Mouse (Mus musculus) natural killer cell, adult 2 months (primary cell): ENCODE measurements around the gene Begain.

Experiments
- DNase-seq, 2 experiments: peaks; one replicate each; pipeline ENCODE4 v3.0.0; 2022; ENCODE audit warnings: low spot score in 2 of 2

Gene Begain

DNA sequence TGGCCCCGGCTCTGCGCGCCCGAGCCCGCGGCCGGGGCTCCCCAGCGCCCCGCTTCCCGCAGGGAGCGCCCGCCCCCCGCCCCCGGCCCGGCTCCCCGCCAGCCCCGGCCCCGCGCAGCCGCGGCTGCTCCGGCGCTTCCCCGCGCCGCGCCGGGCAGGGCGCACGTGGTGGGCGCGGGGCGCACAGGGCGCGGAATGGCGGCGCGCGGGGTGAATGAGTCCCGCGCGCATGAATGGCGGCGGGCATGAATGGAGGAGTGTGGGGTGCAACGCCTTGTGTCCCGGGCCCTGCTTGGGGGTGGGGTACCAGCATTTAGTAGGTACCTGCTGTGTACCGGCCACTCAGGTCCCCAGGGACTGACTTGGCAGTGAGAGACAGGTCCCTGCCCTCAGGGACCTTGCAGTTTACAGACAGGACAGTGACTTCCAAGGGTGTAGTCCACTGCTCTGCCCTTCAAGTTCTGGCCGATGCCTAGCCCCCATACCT, at the start of gene Begain:
TSS of gene Begain (minus strand) at position 51 of the 487 bp plus-strand sequence.
- DNase-seq = no peak

DNA sequence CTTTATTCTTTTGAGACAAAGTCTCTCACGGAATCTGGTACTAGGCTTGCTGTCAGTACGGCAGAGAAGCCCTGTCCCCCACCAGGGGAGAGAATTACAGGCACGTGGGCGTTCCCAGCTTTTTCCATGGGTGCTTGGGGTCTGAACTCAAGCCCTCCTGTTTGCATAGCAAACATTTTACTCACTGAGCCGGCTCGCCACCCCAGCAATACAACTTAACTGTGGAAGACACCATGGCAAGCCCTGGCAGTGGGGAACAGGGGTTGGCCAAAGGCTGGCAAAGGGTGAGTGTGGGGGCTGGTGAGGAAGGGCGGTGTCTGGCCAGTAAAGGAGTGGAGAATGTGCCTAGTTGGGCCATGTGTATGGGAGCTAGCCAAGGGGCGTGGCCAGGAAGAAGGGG, 47.7 kb upstream of the Begain start:
- DNase-seq = no peak

- DNase-seq = no peak
Measured at GRCm38 (mm10) chr12:109115161-109115560, 47.1 kb upstream of the Begain start.

- DNase-seq = no peak
Measured at GRCm38 (mm10) chr12:109112996-109113592, 45.1 kb upstream of the Begain start.

GRCm38 (mm10) chr12:109112354-109112995, 44.5 kb upstream of the Begain start:
- DNase-seq = no peak

DNA sequence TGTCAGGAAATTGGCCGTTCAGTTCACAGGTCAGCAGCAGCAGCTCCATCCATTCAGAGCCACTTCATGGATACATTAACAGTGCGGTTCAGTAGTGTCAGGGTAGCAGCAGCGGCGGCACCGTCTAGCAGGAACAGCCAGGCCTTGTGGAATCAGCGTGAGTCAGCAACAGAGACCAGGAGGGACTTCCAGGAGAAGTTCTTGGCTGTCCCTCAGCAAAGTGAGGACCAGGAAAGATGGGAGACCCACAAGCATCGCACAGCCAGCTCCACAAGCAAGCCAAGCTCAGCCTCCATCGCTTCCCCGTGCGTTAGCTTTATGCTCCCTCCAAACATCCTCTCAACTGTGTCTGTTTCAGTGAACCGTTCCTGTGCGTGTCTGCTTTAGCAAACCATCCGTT, 40.9 kb upstream of the Begain start:
- DNase-seq = no peak

GRCm38 (mm10) chr12:109100381-109100780, 32.4 kb upstream of the Begain start:
- no peak for DNase-seq

DNA sequence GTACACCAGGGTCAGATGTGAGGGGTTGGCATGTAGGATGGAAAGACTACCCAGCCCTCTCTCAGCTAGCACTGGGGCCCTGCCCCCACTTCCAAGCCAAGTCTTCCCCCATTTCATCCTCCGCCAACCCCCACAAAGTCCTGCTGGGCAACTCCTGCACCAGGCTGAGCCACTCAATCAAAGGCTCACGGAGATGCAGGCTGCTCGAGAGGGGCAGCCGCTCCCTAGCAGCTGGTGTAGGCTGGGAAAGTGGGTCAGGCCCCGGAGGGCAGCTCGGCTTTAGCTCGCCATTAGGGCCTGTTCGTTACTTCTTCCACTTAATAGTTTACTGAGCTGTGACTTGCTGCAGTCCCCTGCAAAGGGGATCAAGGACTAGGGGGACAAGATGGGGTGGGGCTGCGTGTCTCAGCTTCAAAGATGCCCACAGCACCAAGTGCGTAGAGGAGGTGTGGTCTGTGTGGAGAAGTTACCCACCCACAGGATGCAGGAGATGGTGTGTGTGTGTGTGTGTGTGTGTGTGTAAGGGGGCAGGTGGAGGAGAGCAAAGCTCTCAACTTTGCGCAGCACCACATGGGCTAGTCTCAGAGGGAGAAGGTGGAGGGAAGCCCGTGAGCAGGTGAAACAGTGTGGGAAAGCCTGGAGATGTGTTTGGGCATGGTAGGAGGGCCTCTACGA, 22.6 kb upstream of the Begain start:
- peak in 1 of 2 experiments; percentile 15 for DNase-seq

GRCm38 (mm10) chr12:109090041-109090440, 22.0 kb upstream of the Begain start:
- DNase-seq = peak in 1 of 2 experiments; percentile 18

- no peak for DNase-seq
Measured at GRCm38 (mm10) chr12:109086111-109086510, 18.1 kb upstream of the Begain start.

GRCm38 (mm10) chr12:109085674-109086073, 17.7 kb upstream of the Begain start:
- DNase-seq = no peak

DNA sequence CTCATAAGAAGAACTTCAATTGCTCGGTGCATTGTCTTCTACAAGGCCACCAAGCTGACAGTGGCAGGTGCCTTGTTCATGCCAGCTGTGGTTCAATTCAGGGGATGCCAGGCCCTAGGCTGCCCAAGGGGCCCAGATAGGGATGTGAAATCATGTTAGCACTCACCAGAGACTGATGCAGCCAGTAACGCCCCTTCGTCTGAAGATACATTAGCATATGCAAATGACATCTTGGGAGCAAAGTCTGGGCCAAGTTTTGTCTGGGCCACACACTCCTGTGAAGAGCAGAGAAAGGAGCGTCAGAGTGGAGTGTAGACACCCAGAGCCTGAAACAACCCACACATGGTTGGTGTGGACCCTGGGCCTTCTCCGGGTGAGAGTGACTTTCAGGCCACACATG, 17.0 kb upstream of the Begain start:
- DNase-seq = peak in 1 of 2 experiments; percentile 21

DNA sequence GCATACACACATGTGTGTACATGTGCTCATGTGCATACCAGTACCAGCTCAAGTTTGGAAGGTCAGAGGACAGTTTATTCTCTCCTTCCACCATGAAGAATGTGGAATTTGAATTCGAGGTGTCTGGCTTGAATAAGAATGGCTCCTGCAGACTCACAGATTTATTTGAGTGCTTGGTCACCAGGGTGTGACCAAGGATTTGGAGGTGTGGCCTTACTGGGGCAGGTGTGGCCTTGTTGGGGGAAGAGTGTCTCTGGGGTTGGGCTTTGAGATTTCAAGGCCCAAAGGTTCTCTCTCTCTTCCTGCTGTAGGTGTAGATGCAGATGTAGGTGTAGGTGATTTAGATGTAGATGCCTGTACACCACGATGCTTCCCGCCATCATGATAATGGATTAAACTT, 15.5 kb upstream of the Begain start:
- DNase-seq = no peak

- no peak for DNase-seq
Measured at GRCm38 (mm10) chr12:109077036-109077435, 9.0 kb upstream of the Begain start.

- DNase-seq = peak in 1 of 2 experiments; percentile 12
Measured at GRCm38 (mm10) chr12:109074777-109075285, 6.8 kb upstream of the Begain start.

DNA sequence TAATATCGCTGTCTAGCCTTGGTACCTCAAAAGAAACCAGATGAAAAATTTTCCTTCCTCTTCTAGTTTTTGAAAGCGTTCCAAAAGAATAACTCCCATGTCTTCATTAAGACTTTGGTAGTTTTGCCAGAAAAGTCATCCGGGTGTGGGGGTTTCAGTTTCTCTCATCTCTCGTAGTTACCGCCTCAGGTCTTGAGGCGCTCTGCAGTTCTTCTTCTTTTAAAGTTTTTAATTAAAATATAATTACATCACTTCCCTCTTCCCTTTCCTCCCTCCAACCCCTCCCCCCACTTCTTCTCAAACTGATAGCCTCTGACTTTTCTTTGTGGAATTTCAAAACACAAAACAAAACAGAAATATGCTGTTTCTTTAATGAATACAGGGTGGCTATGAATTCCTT, 6.1 kb upstream of the Begain start:
- peak in 1 of 2 experiments; percentile 23 for DNase-seq

GRCm38 (mm10) chr12:109071248-109071647, 3.2 kb upstream of the Begain start:
- DNase-seq = peak in 1 of 2 experiments; percentile 60

DNA sequence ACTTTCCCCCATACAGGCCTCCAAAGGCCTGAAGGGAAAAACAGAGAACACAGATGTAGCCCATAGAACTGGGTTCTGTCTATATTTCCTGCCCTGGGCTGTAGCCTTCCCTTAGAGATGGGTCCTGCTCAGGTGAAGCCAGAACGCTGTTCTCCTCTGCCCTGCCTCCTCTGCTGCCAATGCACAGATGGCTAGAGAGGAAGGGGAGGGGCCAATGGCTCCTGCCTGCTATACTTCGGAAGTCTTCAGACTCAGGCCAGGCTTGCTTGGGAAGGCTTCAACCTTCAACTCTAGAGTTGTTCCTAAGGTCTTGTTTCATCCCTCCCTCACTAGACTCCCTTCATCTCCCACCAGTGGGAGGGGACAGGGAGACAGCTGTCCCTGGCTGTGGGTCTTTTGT, 1.7 kb upstream of the Begain start:
- no peak for DNase-seq

DNA sequence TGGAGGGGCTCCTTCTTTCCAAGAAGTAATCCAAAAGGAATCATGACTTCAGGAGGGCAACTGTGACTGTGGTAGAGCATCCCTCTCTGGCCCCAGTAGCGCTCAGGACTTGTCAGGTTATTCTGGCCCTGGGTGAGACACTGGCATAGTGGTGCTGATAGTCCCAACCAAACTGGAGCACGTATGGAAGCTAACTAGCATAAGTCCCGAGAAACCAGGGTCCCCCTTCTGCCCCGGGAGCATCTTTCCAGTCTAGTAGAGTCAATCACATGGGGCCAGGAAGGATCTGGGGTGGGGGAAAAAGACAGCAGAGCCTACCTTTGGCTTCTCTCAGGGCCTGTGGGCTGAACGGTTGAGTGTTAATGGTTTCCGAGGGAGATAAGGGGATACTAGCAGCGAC, 721 bp upstream of the Begain start:
- DNase-seq = no peak

DNA sequence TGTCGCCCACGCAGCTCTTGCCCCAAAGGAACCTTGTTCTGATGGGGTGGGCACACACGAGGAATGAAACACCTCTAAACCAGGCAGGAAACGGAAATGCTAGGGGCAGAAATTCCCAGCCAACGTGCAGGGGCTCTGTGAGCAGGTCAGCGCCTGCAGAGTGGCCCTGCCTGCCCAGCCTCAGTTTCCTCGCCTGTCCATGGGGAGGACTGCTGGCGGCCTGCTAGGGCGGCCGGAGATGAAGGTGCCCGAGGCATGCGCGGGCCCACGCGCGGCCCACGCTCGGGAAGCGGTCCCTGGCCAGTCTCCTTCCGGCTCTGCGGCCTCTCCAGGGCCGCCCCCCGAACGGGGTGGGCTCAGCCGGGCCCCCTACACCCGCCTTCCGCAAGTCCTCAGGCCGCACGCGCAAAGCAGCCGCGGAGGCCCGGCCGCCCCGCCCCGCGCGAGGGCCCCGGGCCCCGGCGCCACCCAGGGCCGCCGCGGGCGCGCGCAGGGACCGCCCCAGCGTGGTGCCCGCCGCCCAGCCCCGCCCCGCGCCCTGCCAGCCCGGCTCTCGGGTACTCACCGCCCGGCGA, 369 bp downstream of the Begain start:
- DNase-seq = no peak

DNA sequence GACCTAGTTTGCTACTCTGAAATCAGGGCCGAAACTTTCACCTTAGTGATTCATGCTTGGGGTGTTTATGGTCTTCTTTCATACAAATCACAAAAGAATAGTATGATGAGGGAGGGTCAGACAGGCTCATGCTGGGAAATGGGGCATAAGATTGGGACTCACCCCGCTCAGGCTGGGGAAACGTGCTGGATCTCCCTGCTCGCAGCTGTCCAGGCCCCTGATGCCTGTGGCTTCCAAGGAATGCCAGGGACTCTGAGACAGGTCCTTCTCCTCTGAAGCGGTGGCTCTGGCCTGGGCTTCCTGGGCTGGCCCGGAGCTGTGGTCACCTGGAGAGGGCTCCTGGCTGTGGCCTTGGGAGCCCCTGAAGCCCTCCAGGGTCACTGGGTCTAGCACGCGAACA, 9.4 kb downstream of the Begain start:
- no peak for DNase-seq

DNA sequence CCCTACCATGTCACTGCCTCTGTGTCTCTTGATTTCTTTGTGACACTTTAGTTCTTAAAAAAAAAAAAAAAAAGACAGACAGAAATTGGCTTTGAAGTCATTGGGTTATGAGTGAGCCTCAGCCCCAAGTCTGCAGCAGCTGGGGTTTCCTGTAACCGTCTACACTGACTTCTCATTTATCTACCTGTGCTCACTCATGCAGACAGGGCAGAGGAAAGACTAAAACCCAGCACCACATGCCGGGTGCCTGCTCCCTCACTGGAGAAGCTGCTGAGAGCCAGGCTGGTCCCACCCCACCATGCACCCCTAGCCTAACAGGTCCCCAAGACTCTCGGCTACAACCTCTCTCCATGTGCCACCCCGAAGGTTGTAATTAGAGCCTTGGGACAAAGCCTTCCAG, 10.3 kb downstream of the Begain start:
- DNase-seq = no peak
